Mouse (Mus musculus) liver, embryonic 14.5 days (tissue): ENCODE results near the gene 1700001C02Rik. TPM values are rescaled to one million over a fixed set of nuclear protein-coding genes. Genes with fewer than 3 reads are reported as not detected.

Experiments used
- ATAC-seq: fragments of 200-750 bp; cut with Nextera tagmentation; 2 replicates; pipeline ENCODE4 v1.8.0; 2017; ENCODE audit warnings: moderate number of reproducible peaks, mild to moderate bottlenecking, moderate library complexity; ENCODE audit not compliant: insufficient read depth
- DNase-seq, 3 experiments: peaks; one replicate each; pipeline ENCODE4 v3.0.0-alpha.2; 2012 to 2013; ENCODE audit warnings: low read depth in 3 of 3, low spot score in 3 of 3
- H3K27ac ChIP-seq: fragments of 300-500 bp; sonication (generic); 2 replicates; pipeline ENCODE4 v1.5.1; 2014; ENCODE audit warnings: moderate library complexity, mild to moderate bottlenecking, control low read depth, inconsistent platforms
- H3K27me3 ChIP-seq: fragments of 300-500 bp; sonication (generic); 2 replicates; pipeline ENCODE4 v1.6.1; 2014; ENCODE audit warnings: mild to moderate bottlenecking, low read length, moderate library complexity; ENCODE audit not compliant: control insufficient read depth, insufficient read depth
- H3K36me3 ChIP-seq: fragments of 300-500 bp; sonication (generic); replicated peaks from 2 replicates; pipeline ENCODE4 v1.6.1; 2014; ENCODE audit warnings: low read depth; ENCODE audit not compliant: control insufficient read depth, insufficient read depth
- H3K4me1 ChIP-seq, 2 experiments: fragments of 200-500 bp in 1 of 2; fragments of 300-500 bp in 1 of 2; sonication (generic) in 1 of 2; replicated peaks; 2 replicates each; pipeline ENCODE4 v1.6.1; 2012 to 2014; ENCODE audit warnings: antibody characterized with exemption in 1 of 2, inconsistent platforms in 1 of 2, low read length in 1 of 2; ENCODE audit not compliant: control insufficient read depth in 2 of 2, insufficient read depth in 2 of 2
- H3K4me2 ChIP-seq: fragments of 300-500 bp; sonication (generic); 2 replicates; pipeline ENCODE4 v1.6.1; 2014; ENCODE audit warnings: low read depth, mild to moderate bottlenecking, control low read depth, moderate library complexity
- H3K4me3 ChIP-seq, 2 experiments: fragments of 200-500 bp in 1 of 2; fragments of 300-500 bp in 1 of 2; sonication (generic) in 1 of 2; 2 replicates each; pipeline ENCODE4 v1.5.1; 2012 to 2014; ENCODE audit warnings: low read depth in 2 of 2, low read length in 2 of 2, mild to moderate bottlenecking in 2 of 2, control low read depth in 1 of 2, inconsistent platforms in 1 of 2, moderate library complexity in 1 of 2; ENCODE audit not compliant: insufficient read depth in 1 of 2
- H3K9ac ChIP-seq: fragments of 300-500 bp; sonication (generic); replicated peaks from 2 replicates; pipeline ENCODE4 v1.6.1; 2014; ENCODE audit warnings: mild to moderate bottlenecking, control low read depth, moderate library complexity
- H3K9me3 ChIP-seq: fragments of 300-500 bp; sonication (generic); 2 replicates; pipeline ENCODE4 v1.6.1; 2016; ENCODE audit warnings: low read length, mixed read lengths; ENCODE audit not compliant: control insufficient read depth
- CTCF ChIP-seq: IDR thresholded peaks from 2 replicates; pipeline ENCODE4 v1.5.1; 2016; ENCODE audit warnings: antibody characterized with exemption, low read depth, control low read depth
- EP300 ChIP-seq: IDR thresholded peaks from 2 replicates; pipeline ENCODE4 v1.6.1; 2016; ENCODE audit warnings: antibody characterized with exemption, low read depth
- WGBS: fragments of 180-500 bp; shearing (Covaris S2); extraction: QIAGEN DNeasy Blood & Tissue Kit; methylation state at CpG from one replicate; pipeline ENCODE4 v1.1.7; 2014; ENCODE audit not compliant: insufficient replicate concordance; 5-methylcytosine and 5-hydroxymethylcytosine counted together
- polyA plus RNA-seq, 2 experiments: library from polyadenylated mRNA; depleted of rRNA in 1 of 2; stranded (reverse) in 1 of 2; unstranded in 1 of 2; fragments of >200 nt; fragmentation: Nextera tagmentation in 1 of 2; extraction: Ambion mirVana in 1 of 2; gene quantifications; 2 replicates each; pipeline versions ENCODE4 v1.2.1 to v1.2.3; 2012 to 2014

The 1700001C02Rik gene
- polyA plus RNA-seq, 2 experiments, result not detected

DNA sequence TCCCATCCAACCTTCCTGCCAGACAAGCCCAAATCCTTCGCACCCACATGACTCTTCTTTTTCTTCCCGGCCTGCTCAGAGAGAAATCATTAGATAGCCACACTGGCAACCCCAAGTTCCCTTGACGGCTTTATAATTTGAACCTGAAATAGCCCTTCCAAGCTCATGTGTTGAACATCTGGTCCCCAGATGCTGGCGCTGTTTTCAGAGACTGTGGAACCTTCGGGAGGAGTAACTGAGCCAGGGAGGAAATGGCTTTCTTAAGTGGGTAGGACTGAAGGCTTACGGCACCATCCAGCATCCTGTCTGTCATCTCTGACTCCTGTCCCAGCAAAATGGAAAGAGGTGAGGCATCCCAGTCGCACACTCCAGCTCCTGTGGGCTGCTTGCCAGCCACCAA lies 31.5 kb downstream of the 1700001C02Rik start:
- no peak overlapping the region for H3K9ac ChIP-seq
- TF ChIP-seq EP300 (no peak), CTCF (no peak)
- 65% methylated on average over 7 of the region's 7 CpGs for WGBS
- H3K4me3 ChIP-seq, result no peak overlapping the region
- no peak overlapping the region for H3K27ac ChIP-seq
- ATAC-seq (no peak), DNase-seq (no peak)
- no peaks in the 10 kb centered on the region for H3K4me1 ChIP-seq
- H3K36me3 ChIP-seq, result no peaks in the 10 kb centered on the region
- no peak overlapping the region for H3K4me2 ChIP-seq
- no peaks in the 10 kb centered on the region for H3K27me3 ChIP-seq
- no peaks in the 10 kb centered on the region for H3K9me3 ChIP-seq

DNA sequence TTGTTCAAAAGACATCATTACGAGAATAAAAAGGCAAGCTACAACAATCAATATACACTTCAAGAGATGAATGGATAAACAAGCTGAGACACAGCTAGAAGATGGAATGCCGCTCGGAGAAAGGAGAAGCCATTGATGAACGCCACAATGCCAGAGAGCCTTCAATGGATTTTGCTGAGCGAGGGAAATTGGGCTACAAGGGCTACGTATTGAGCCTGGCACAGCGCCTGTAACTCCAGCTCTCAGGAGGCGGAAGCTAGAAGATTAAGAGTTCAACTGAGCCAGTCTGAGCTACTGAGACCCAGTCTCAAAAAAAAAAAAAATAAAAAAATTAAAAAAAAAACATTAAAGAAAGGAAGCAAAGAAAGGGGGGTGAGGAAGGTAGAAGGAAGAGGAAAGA lies 47.3 kb downstream of the 1700001C02Rik start:
- Histone ChIP-seq H3K9ac (no peak overlapping the region), H3K27ac (no peak overlapping the region), H3K36me3 (no peaks in the 10 kb centered on the region), H3K27me3 (no peaks in the 10 kb centered on the region), H3K9me3 (no peaks in the 10 kb centered on the region), H3K4me2 (no peak overlapping the region), H3K4me3 (no peak overlapping the region), H3K4me1 (peaks cover 0 to 6% of the 10 kb centered on the region in 2 experiments; a peak in 3 of 4 replicates)
- DNase-seq, result no peak
- no peak for TF ChIP-seq EP300
- ATAC-seq, result no peak
- 79% methylated on average over 8 of the region's 8 CpGs for WGBS

DNA sequence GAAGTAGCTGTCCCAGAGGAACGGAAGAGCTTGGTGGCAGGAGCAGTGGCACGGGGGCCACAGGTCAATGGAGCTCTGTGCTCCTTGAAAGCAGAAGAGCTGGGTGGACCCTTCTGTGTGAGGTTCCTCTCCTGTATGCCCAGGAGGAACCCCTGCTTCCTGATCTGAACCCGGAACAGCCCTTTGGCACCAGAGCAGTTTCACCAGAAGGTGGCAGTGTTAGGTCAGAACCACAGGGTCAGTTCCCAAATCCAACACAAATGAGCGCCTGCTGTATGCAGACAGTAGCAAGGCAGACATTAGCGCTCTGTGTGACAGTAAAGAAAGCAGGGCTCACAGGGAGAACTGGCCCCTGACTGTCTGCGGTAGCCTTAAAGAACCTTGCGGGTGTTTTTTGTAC lies 50.5 kb downstream of the 1700001C02Rik start:
- DNase-seq (peak; percentile 16 to 42 (median 31)), ATAC-seq (no peak)
- H3K9ac ChIP-seq, result no peak overlapping the region
- no peaks in the 10 kb centered on the region for H3K36me3 ChIP-seq
- TF ChIP-seq CTCF, result peak; percentile 85
- TF ChIP-seq EP300, result no peak
- no peak overlapping the region for H3K4me2 ChIP-seq
- WGBS, result 34% methylated on average over 7 of the region's 7 CpGs
- no peak overlapping the region for H3K4me3 ChIP-seq
- no peaks in the 10 kb centered on the region for H3K9me3 ChIP-seq
- H3K4me1 ChIP-seq, result peaks cover 11 to 29% of the 10 kb centered on the region in 2 experiments
- no peaks in the 10 kb centered on the region for H3K27me3 ChIP-seq
- no peak overlapping the region for H3K27ac ChIP-seq

DNA sequence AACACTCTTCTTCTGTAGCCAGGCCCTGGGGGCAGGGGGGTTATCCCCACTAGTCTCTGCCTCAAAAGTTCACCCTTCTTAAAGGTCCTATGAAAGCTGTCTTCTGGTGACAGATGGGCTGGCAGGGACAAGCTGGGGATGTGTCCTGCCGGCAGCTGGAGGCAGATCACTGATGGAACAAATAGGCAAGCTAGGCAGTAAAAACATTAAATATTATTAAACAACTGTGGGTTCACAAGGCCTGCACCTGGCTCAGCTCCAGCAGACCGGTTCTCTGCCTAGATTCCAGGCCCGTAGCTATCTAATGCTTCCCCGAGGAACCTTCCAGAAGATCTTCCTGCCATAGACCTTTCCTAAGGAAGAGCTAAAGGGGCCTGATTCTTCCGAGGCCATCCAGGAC lies 52.3 kb downstream of the 1700001C02Rik start:
- Histone ChIP-seq H3K27ac (peak overlapping the region; percentile 55), H3K36me3 (no peaks in the 10 kb centered on the region), H3K4me3 (no peak overlapping the region), H3K4me1 (peaks cover 11 to 29% of the 10 kb centered on the region in 2 experiments), H3K9ac (no peak overlapping the region), H3K4me2 (no peak overlapping the region), H3K27me3 (no peaks in the 10 kb centered on the region), H3K9me3 (no peaks in the 10 kb centered on the region)
- 58% methylated on average over 5 of the region's 5 CpGs for WGBS
- TF ChIP-seq CTCF (no peak), EP300 (no peak)
- DNase-seq, result no peak
- ATAC-seq, result no peak

DNA sequence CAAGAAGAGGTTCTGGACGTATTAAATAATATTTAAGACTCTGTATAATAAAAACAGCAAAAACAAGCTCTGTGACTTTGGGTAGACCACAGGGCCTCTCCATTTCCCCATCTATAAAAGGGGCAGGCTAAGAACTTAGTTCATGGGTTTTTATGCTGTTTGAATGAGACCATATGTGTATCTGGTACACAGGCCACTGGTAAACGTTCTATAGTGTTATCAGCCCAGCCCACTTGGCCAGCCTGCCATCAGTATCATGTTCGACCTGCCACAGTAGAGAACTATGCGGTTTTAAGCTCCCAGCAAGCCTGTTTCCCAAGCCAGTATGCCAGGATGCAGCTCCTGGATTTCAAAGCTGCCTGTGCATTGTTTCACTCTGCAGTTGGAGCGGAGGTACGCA lies 52.7 kb downstream of the 1700001C02Rik start:
- H3K4me3 ChIP-seq, result no peak overlapping the region
- H3K36me3 ChIP-seq, result no peaks in the 10 kb centered on the region
- H3K4me2 ChIP-seq, result peak overlapping the region; percentile 37; the same call in 1 of the 2 replicates
- no peaks in the 10 kb centered on the region for H3K9me3 ChIP-seq
- H3K9ac ChIP-seq, result no peak overlapping the region
- 27% methylated on average over 6 of the region's 6 CpGs for WGBS
- ATAC-seq (peak; percentile 94), DNase-seq (peak; percentile 36 to 53 (median 42))
- TF ChIP-seq CTCF, result no peak
- TF ChIP-seq EP300, result peak; percentile 84
- peaks cover 11 to 29% of the 10 kb centered on the region in 2 experiments for H3K4me1 ChIP-seq
- H3K27ac ChIP-seq, result peak overlapping the region; percentile 55
- H3K27me3 ChIP-seq, result no peaks in the 10 kb centered on the region
